Comparison of ENCODE assay signal across 8 mouse cellular contexts in the genomic region with DNA sequence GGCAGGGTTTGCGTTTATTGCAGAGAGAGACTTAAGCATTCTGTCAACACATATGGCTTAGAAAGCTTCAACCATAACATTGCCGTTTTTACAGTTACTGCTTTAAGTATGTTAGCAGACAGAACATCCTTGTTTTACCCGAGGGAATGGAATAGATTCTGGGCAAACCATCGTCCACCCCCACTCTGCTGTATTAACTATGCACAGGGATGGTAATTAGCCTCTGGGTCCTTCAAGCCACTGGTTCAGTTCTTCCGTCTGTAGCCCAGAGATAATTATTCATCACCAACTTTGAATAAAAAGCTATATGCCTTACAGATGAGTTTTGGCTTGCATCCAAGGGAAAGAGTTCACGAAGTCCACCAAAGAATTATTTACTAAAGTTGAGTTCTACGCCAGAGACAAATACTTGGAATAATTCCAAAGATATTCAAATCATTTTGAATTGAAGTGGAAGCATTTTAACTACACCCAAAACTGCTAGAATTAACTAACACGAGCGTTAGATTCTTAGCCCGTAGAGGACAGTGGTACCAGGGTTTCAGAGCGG. TPM values are rescaled to one million over a fixed set of nuclear protein-coding genes. Genes with fewer than 3 reads are reported as not detected.
A peak's percentile ranks its signal among the peaks of the same experiment; 100 is the strongest.
DNase-seq lines count a peak whose midpoint lies in the region; ATAC-seq lines count a peak whose summit lies in the region.

No protein-coding gene starts in this region.

- peak overlapping the region; percentile 27; the same call in 1 of the 2 replicates for H3K27ac ChIP-seq in brown adipose tissue, adult 24 weeks (replicated peaks; ENCODE audit: low read depth, low read length)
- peak overlapping the region; percentile 97 for H3K27ac ChIP-seq in hindbrain, embryonic 15.5 days (replicated peaks)
- H3K27ac ChIP-seq in midbrain, embryonic 13.5 days = peak overlapping the region; percentile 100

- intact Hi-C loops in gastrocnemius, postnatal 36 days (cut with DNase I) = loop anchor here (5.0 kb wide), 1 partner anchor 110 kb away; no protein-coding TSS in a partner anchor

- H3K9ac ChIP-seq in hindbrain, embryonic 15.5 days = peak overlapping the region; percentile 95
- H3K9ac ChIP-seq in midbrain, embryonic 13.5 days (replicated peaks) = peak overlapping the region; percentile 98

- ATAC-seq in hindbrain, embryonic 15.5 days (ENCODE audit: low FRiP score, low read depth) = peak; percentile 12; the same call in 1 of the 2 replicates
- peak; percentile 49 for ATAC-seq in midbrain, embryonic 13.5 days

- WGBS in hindbrain, embryonic 15.5 days = 10% methylated on average over 11 of the region's 11 CpGs
- 11% methylated on average over 11 of the region's 11 CpGs for WGBS in midbrain, embryonic 13.5 days

- no peaks in the 10 kb centered on the region for H3K36me3 ChIP-seq in hindbrain, embryonic 15.5 days
- H3K36me3 ChIP-seq in midbrain, embryonic 13.5 days = no peaks in the 10 kb centered on the region

- H3K9me3 ChIP-seq in hindbrain, embryonic 15.5 days = no peaks in the 10 kb centered on the region
- no peaks in the 10 kb centered on the region for H3K9me3 ChIP-seq in midbrain, embryonic 13.5 days

- peak overlapping the region; percentile 85 for H3K4me2 ChIP-seq in hindbrain, embryonic 15.5 days
- peak overlapping the region; percentile 91 for H3K4me2 ChIP-seq in midbrain, embryonic 13.5 days (replicated peaks)

- H3K4me3 ChIP-seq in brown adipose tissue, adult 24 weeks (ENCODE audit: insufficient read depth, low read depth, low read length) = peak overlapping the region; percentile 86
- peak overlapping the region; percentile 53 for H3K4me3 ChIP-seq in hindbrain, embryonic 15.5 days
- peak overlapping the region; percentile 94 for H3K4me3 ChIP-seq in midbrain, embryonic 13.5 days (replicated peaks)

- H3K4me1 ChIP-seq in brown adipose tissue, adult 24 weeks (ENCODE audit: control insufficient read depth, insufficient read depth, insufficient read length, low read length) = no peaks in the 10 kb centered on the region
- peaks cover 26% of the 10 kb centered on the region for H3K4me1 ChIP-seq in hindbrain, embryonic 15.5 days (replicated peaks)
- peaks cover 29% of the 10 kb centered on the region for H3K4me1 ChIP-seq in midbrain, embryonic 13.5 days (replicated peaks)

- peak; percentile 74 for DNase-seq in kidney, adult 9 months
- no peak for DNase-seq in kidney, postnatal 4 days
- DNase-seq in gastrocnemius, postnatal 36 days = no peak
- no peak for DNase-seq in left cerebral cortex, adult 8-10 months (ENCODE audit: low spot score in 2 of 2)
- DNase-seq in adrenal gland, adult 2 months = no peak

- H3K27me3 ChIP-seq in hindbrain, embryonic 15.5 days = no peaks in the 10 kb centered on the region
- no peaks in the 10 kb centered on the region for H3K27me3 ChIP-seq in midbrain, embryonic 13.5 days

RNA-seq across cellular contexts. Expression of a gene that starts 1.6 kb away (rescaled TPM):
- polyA plus RNA-seq in brown adipose tissue, adult 24 weeks (2012; ENCODE audit: insufficient read depth, insufficient read length, missing spikeins) = 19.1 and 23.2 TPM in 2 replicates
- 7.1 and 7.8 TPM in 2 replicates for polyA plus RNA-seq in hindbrain, embryonic 15.5 days (2015; fragmentation: Nextera tagmentation; extraction: Ambion mirVana)
- polyA plus RNA-seq in midbrain, embryonic 13.5 days (2015; fragmentation: Nextera tagmentation; extraction: Ambion mirVana) = 12.0 and 12.2 TPM in 2 replicates
- 10 to 100 TPM; 34.7 to 40.1 TPM for total RNA-seq in gastrocnemius, postnatal 36 days (2021)
- 10 to 100 TPM; 66.6 to 76.6 (median 69.4) TPM for total RNA-seq in left cerebral cortex, adult 8-10 months (2022)
- total RNA-seq in adrenal gland, adult 2 months (2021) = 10 to 100 TPM; 88.6 to 88.9 TPM
- 4.3 and 5.8 TPM in 2 replicates for polyA plus RNA-seq in adrenal gland, adult 2 months (2012; rRNA removed)

Comparison
In these comparisons a context has a peak if more than half of its experiments do, and no peak if none do; other contexts are left out.
1. H3K27ac ChIP-seq: peak in every context shown above with its lines; median percentile 100 in midbrain, embryonic 13.5 days; 97 in hindbrain, embryonic 15.5 days; 27 in brown adipose tissue, adult 24 weeks.